Mouse (Mus musculus): ENCODE measurements around the gene Ccl17.

DNA sequence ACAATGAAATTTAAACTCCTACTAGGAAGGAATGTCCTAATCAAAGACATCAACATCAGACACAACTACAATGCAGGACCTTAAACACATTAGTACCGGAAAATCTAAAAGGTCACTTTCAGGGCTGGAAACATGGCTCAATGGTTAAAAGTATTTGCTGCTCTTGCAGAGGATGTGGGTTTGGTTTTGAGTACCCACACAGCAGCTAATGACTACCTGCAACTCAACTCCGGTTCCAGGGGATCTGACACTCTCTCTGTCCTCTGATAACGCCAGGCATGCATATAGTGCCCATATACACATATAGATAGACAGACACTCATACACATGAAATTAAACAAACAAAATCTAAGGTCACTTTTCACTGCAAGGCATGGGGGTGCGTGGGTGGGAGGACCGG, 16.0 kb downstream of the Ccl17 start:
- TF ChIP-seq CTCF (IDR thresholded peaks at IDR 0.05; ENCODE audit: extremely low read depth, insufficient read length, insufficient replicate concordance, low read depth, low read length) (no peak), POLR2A (IDR thresholded peaks at IDR 0.05; ENCODE audit: low read depth, low read length) (no peak)

Measured in small intestine, adult 2 months (tissue).